Mouse (Mus musculus) layer of hippocampus, adult 9-11 months (tissue): ENCODE measurements around the gene Cyfip2.

Experiments used
- DNase-seq: peaks from one replicate; pipeline ENCODE4 v3.0.0; 2022

Cyfip2 gene

DNA sequence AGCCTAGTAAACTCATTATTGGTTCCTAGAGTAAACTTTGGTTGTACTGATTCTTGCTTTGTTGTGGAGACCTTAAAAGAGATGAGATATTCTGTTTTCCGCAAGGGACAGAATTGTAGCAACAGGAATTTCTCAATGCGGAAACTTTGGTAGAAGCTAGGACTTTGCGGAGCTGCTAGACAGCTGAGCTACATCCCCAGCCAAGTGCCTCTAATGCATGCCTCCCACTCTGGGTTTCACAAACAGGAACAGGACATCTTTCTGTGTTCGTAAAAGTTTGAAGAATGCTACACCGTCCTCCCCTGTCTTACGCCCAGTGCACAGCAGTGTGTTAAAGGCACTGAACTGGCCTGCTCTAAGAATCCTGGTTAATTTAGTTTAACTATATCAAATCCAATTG lies 136.5 kb downstream of the Cyfip2 start:
- DNase-seq = no peak

DNA sequence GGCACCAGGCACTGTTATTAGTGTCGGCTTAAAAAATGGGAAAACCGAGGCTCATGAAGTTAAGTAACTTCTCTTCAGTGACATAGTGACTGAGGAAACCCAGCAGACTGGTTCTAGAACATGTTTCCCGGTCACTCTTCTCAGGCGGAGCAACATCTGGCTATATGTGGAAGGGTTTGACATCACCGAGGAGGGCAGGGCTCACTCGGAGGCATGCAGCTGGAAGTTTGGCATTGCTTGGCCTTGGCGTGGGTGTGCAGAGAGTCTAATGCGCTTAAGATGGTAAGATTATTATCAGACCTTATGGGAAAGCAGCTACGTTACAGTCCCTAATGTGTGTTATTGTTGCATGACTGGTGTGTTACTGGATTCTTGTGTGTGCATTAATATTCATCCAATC lies 140.5 kb downstream of the Cyfip2 start:
- no peak for DNase-seq

DNA sequence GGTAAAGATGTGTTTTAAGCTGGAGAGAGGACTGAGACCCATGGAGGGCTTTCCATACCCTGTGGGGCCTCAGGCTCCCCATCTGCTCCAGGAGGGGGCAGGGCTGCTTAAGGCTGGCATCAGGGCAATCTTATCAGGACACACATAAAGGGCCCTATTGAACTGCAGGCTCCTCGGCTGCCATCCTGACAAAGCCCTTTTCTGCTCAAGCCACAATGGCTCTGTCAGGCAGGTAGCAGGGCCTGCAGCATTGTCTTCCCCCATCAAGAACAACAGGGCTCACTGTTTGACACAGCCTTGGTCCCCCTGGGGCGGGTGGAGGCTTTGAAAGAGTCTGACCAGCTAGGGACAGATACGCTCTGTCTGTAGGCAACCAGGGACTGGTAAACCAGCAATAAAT lies 142.8 kb downstream of the Cyfip2 start:
- DNase-seq = peak; percentile 80

DNA sequence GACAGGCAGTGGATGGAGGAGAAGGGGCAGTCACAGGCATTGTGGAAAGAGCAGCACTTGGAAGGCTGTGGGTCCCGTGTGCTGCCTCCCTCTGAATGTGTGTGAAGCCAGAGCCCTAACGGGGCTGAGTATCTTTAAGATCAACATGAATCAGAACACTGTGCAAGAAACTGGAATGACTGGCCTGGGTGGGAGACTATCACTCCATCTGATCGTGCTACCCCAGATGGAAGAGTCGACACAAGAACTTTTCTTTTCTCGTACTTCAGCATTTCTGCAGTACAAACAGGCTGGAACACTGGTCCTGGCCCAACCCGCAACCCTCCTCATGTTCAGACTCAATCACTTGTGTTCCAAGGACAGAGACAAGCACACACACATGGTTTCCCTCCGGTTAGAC lies 144.2 kb downstream of the Cyfip2 start:
- DNase-seq = no peak

DNA sequence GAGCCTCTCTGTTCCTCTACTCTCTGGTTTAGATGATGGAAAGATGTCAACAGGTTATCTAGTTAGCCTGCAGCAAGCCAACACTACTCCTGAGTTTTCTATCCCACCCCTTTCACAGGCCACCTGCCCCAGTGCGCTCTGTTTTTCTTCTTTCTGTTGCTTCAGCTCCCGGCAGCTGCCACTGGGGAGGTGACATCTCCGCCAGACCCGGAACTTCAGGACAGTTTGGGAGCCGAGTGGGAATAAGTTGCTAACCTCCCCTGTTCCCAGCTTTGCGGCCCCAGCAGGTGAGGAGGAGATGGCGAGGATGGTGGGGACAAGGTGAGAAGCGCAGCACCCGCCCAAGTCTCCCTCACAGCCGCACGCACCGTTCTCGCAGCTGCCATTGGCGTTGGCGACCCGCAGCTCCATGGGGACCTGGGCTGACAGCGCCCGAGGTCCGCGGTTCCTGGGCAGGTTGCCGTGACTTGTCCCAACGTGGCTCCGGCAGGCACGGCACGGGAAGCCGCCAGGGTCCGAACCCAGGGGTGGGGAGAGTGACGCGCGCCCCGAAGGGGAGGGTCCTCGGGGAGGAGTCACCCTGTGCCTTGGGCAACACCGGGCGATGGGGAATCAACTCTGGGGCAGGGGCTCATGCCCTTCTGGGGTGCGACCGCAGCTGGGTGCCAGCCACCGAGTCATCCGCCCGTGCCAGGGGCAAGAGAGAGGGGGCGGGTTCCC lies 146.6 kb downstream of the Cyfip2 start, which contains the start of gene Nipal4:
TSS of gene Nipal4 (minus strand) at position 643 of the 720 bp plus-strand sequence.
- DNase-seq = peak; percentile 42

DNA sequence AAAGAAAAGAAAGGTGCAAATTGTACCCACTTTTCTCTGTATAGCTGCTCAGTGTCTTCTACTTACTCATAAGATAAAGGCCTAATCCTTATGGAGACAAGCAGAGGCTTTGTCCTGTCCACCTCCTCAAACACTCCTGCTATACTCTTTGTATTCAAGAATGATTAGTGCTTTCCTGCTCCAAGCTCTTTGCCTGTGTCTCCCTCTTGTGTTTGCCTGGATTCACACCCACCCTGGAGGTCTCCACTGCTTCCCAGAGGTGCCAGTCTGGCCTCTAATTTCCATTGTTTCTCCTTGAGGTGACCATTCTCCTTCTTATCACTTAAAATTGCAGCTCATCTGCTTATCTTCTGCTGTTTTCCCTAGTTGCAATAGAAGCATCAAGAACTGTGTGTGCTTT lies 155.2 kb downstream of the Cyfip2 start:
- DNase-seq = no peak

DNA sequence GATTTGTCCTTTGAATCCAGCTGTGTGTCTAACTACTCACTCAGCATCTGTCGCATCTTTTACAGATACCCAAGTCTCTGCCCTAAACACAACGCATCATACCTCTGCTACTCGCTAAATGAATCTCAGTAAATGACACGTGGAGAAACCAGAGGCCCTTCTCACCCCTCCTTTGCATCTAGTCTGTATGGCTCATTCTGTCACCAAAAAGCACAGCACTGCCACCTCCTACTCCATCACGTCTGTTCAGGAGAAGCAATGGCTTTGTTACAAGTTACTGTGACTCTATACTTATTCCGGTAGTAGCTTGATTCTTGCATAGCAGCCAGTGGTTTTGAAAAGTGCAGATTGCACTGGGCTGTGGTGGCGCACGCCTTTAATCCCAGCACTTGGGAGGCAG lies 155.7 kb downstream of the Cyfip2 start:
- peak; percentile 16 for DNase-seq

DNA sequence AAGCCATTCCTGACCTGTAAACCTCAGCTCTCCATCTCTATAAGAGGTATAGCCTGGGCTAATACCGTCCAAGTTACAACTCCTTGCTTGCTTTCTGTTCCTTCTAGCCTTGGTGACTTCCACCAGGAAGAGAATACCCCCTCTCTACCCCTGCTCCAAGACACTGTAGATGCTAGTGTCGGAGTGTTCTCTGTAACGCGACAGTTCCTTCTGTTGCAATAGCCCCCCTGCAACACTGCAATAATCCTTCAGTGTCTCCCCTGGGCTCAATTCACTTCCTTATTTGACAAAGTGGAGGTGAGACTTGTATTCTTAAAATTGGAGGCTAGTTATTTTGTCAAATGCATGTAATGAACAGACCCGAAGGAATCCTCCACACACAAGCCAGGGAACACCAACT lies 166.0 kb downstream of the Cyfip2 start:
- DNase-seq = no peak

DNA sequence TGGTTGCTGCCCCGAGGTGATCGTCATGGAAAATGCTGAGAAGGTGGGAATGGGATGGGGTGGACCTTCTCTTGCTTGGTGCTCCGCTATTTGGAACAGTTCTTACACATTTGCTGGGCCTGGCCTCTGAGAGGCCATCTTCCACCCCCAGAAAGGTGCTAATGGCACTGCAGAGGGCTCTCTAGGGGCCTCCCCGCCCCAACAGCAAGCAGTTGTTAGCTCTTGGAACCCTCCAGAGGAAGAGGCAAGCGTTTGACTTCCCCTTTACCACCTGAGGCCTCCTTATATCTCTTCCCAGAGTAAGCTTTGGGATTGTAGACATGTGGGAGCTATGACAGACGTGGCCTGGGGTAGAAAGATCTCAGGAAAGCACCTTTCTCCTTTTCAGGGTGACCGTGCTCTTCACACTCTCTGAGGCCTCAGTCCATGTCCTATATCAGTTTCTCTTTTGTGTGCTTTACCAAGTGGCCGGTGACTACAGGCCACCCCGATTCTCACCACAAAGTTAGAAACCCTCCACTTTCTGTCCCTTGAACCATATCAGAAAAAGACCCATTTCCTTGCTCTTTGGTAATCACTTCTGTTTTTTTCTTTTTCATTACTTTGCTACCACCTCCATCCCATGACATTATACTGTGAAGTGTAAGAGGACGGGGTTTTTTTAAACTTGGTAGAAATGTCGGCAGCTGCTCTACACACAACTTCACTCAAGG lies 167.3 kb downstream of the Cyfip2 start:
- DNase-seq = no peak
